Mouse (Mus musculus): Measurements from ENCODE around the gene Vmn1r114.
"Not testable (repeated sequence)": the region's sequence is repeated elsewhere in the genome, so short reads cannot be mapped to it uniquely, and the experiment has no call there.

GRCm38 (mm10) chr7:20844885-20845284 is 32.9 kb upstream of the Vmn1r114 start, which contains the start of gene Vmn1r115:
- not testable (repeated sequence) for TF ChIP-seq GATA1 (IDR thresholded peaks at IDR 0.05; ENCODE audit: borderline replicate concordance, low read length); FLI1 (IDR thresholded peaks at IDR 0.05; ENCODE audit: low read length)
